Mouse (Mus musculus) myocyte (in vitro differentiated cells): ENCODE data around the gene Large1. TPM values are rescaled to one million over a fixed set of nuclear protein-coding genes. Genes with fewer than 3 reads are reported as not detected.

Experiments used
- H3K27me3 ChIP-seq: one replicate; pipeline ENCODE4 v1.6.1; 2011; ENCODE audit not compliant: control insufficient read depth, insufficient read depth, insufficient read length
- H3K36me3 ChIP-seq: one replicate; pipeline ENCODE4 v1.6.1; 2011; ENCODE audit not compliant: control insufficient read depth, insufficient read depth
- H3K4me2 ChIP-seq: one replicate; pipeline ENCODE4 v1.6.1; 2011; ENCODE audit warnings: low read depth, control low read depth
- H3K4me3 ChIP-seq: one replicate; pipeline ENCODE4 v1.5.1; 2011; ENCODE audit warnings: mild to moderate bottlenecking, control low read depth, moderate library complexity
- H3K79me2 ChIP-seq: one replicate; pipeline ENCODE4 v1.6.1; 2011; ENCODE audit not compliant: control insufficient read depth, insufficient read depth
- H3ac ChIP-seq: one replicate; pipeline ENCODE4 v1.6.1; 2011; ENCODE audit not compliant: control insufficient read depth, insufficient read length
- CEBPB ChIP-seq: IDR thresholded peaks from 2 replicates; pipeline ENCODE4 v1.6.1; 2011; ENCODE audit warnings: mild to moderate bottlenecking, moderate library complexity; ENCODE audit not compliant: poor library complexity, insufficient read depth, severe bottlenecking
- E2F4 ChIP-seq: IDR thresholded peaks from one replicate; pipeline ENCODE4 v1.6.1; 2011; ENCODE audit warnings: mild to moderate bottlenecking, control low read depth, moderate library complexity; ENCODE audit not compliant: insufficient read depth
- MAX ChIP-seq: IDR thresholded peaks from one replicate; pipeline ENCODE4 v1.6.1; 2011; ENCODE audit warnings: low read depth, mild to moderate bottlenecking, control low read depth
- MYOD1 ChIP-seq, 3 experiments: IDR thresholded peaks; one replicate each; pipeline ENCODE4 v1.6.1; 2011; ENCODE audit warnings: control low read depth in 2 of 3, low read depth in 2 of 3, mild to moderate bottlenecking in 2 of 3, moderate library complexity in 1 of 3; ENCODE audit not compliant: insufficient read length in 2 of 3, control insufficient read depth in 1 of 3
- MYOG ChIP-seq, 3 experiments: IDR thresholded peaks; one replicate each; pipeline ENCODE4 v1.6.1; 2011; ENCODE audit warnings: control low read depth in 2 of 3, low read depth in 2 of 3, mild to moderate bottlenecking in 2 of 3; ENCODE audit not compliant: insufficient read length in 2 of 3, control insufficient read depth in 1 of 3, insufficient read depth in 1 of 3
- POLR2A ChIP-seq: IDR thresholded peaks from one replicate; pipeline ENCODE4 v1.6.1; 2011; ENCODE audit warnings: low read depth, mild to moderate bottlenecking, control low read depth, moderate library complexity; ENCODE audit not compliant: insufficient read length
- POLR2AphosphoS2 ChIP-seq: IDR thresholded peaks from one replicate; pipeline ENCODE4 v1.6.1; 2011; ENCODE audit warnings: low read depth, control low read depth; ENCODE audit not compliant: insufficient read length
- REST ChIP-seq: IDR thresholded peaks from one replicate; pipeline ENCODE4 v1.6.1; 2011; ENCODE audit warnings: mild to moderate bottlenecking, control low read depth, moderate library complexity; ENCODE audit not compliant: insufficient read depth, insufficient read length
- SRF ChIP-seq: IDR thresholded peaks from one replicate; pipeline ENCODE4 v1.6.1; 2011; ENCODE audit warnings: low read depth; ENCODE audit not compliant: control insufficient read depth, insufficient read length
- TCF12 ChIP-seq: IDR thresholded peaks from one replicate; pipeline ENCODE4 v1.6.1; 2011; ENCODE audit warnings: mild to moderate bottlenecking, control low read depth; ENCODE audit not compliant: poor library complexity, insufficient read depth, severe bottlenecking
- TCF3 ChIP-seq: IDR thresholded peaks from one replicate; pipeline ENCODE4 v1.6.1; 2011; ENCODE audit warnings: low read depth, control low read depth; ENCODE audit not compliant: insufficient read length
- USF1 ChIP-seq: IDR thresholded peaks from one replicate; pipeline ENCODE4 v1.6.1; 2011; ENCODE audit warnings: low read depth, mild to moderate bottlenecking, control low read depth, moderate library complexity
- polyA plus RNA-seq: library from polyadenylated mRNA; unstranded; fragments of >200 nt; fragmentation: generic; extraction: Trizol; gene quantifications from one replicate; pipeline ENCODE4 v1.2.1, GENCODE M21; 2012; ENCODE audit warnings: missing spikeins

The Large1 gene
- polyA plus RNA-seq, 1 experiment: 23.2 TPM

DNA sequence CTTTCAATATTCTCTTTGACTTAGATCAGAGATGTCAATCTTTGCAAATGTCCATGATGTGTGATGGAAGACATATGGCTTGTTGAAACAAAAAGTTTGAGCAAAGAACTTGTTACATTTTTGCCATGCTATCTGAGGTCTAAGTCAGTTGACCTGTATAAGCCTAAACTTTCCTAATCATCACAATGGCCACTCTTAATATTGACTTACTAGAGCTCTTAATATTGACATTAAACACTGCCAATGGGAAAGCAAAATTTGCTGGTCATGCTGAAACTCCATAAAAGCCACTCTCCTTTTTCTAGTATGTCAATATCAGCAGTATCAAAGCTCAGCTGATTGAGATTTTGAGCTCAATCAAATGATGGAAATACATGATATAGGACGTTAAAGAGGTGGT is 298.6 kb downstream of the Large1 start:
- TF ChIP-seq TCF3 (no peak), POLR2A (no peak), CEBPB (no peak), POLR2AphosphoS2 (no peak), USF1 (no peak)
- H3K36me3 ChIP-seq: no peaks in the 10 kb centered on the region
- no peak overlapping the region for H3ac ChIP-seq
- H3K79me2 ChIP-seq: no peaks in the 10 kb centered on the region
- H3K4me3 ChIP-seq: no peak overlapping the region
- no peaks in the 10 kb centered on the region for H3K27me3 ChIP-seq
- H3K4me2 ChIP-seq: no peak overlapping the region

DNA sequence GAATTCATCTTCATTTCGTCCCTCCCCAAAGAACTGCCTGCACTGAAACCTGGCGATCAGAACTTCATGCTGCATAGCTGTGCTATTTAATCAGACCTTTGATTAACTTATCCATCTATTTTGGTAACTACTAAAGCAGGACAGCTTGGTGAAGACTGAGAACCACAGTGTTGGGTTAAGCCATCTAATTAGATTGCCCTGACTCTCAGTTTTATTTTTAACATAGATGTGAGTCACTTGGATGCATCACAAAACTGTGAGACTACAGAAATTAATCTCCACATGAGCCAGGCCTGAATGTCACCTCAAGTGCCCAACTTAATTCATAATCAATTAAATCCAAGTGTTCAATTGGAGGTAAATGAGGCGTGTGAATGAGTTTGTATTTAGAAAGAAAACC is 299.5 kb downstream of the Large1 start:
- H3K27me3 ChIP-seq: no peaks in the 10 kb centered on the region
- no peak overlapping the region for H3ac ChIP-seq
- TF ChIP-seq POLR2A (no peak), REST (no peak), MAX (no peak), MYOG (IDR thresholded peaks at IDR 0.05; ENCODE audit: control insufficient read depth in 1 of 3, insufficient read depth in 1 of 3, insufficient read length in 2 of 3, low read depth in 2 of 3) (no peak), POLR2AphosphoS2 (no peak), CEBPB (no peak), E2F4 (no peak), TCF12 (no peak), MYOD1 (IDR thresholded peaks at IDR 0.05; ENCODE audit: control insufficient read depth in 1 of 3, insufficient read length in 2 of 3, low read depth in 2 of 3) (no peak), USF1 (no peak), TCF3 (no peak)
- no peaks in the 10 kb centered on the region for H3K36me3 ChIP-seq
- H3K4me3 ChIP-seq: no peak overlapping the region
- H3K79me2 ChIP-seq: no peaks in the 10 kb centered on the region
- H3K4me2 ChIP-seq: no peak overlapping the region

DNA sequence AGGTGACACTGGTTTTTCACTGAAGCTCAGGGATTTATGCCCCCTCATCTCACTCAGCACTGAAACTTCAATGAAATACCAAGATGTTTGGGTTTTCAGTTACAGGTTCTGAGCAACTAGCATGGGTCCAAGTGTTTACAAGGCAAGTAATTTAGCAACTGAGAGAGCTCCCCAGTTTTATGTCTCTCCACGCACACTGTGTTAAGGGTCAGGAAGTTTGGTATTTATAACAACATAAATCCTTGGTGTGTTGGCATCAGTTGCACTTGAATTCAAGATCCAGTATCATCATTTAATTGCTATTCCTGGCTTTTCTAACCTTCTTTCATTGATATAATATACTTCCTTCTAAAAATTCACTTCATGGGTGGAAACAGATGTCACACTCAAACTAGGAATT is 300.9 kb downstream of the Large1 start:
- Histone ChIP-seq H3ac (no peak overlapping the region), H3K79me2 (no peaks in the 10 kb centered on the region), H3K4me2 (no peak overlapping the region), H3K36me3 (peaks cover 5% of the 10 kb centered on the region), H3K4me3 (no peak overlapping the region), H3K27me3 (no peaks in the 10 kb centered on the region)
- TF ChIP-seq MYOG (IDR thresholded peaks at IDR 0.05; ENCODE audit: control insufficient read depth in 1 of 3, insufficient read depth in 1 of 3, insufficient read length in 2 of 3, low read depth in 2 of 3): no peak
- no peak for TF ChIP-seq TCF3
- no peak for TF ChIP-seq REST
- TF ChIP-seq CEBPB: no peak
- no peak for TF ChIP-seq USF1
- TF ChIP-seq E2F4: no peak
- TF ChIP-seq SRF: no peak
- no peak for TF ChIP-seq POLR2A
- TF ChIP-seq MAX: no peak
- no peak for TF ChIP-seq POLR2AphosphoS2
- TF ChIP-seq TCF12: no peak
- no peak for TF ChIP-seq MYOD1 (IDR thresholded peaks at IDR 0.05; ENCODE audit: control insufficient read depth in 1 of 3, insufficient read length in 2 of 3, low read depth in 2 of 3)

DNA sequence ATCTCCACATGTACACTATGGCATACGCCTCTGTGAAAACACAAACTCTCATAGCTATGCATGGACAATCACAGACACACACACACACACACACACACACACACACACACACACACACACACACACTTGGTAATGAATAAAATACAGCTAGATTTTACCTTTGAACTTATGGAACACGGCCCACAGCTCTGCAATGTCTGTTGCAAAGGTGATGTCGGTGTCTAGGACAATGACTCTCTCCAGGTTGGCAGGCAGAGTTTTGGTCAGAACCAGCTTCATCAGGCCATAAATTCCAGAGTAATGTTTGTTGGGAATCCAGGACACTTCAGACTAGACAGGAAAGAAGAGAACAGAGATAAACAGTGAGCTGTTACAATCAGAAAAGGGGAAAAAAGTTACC is 305.2 kb downstream of the Large1 start:
- Histone ChIP-seq H3K4me2 (no peak overlapping the region), H3K79me2 (no peaks in the 10 kb centered on the region), H3K36me3 (peaks cover 5% of the 10 kb centered on the region), H3ac (no peak overlapping the region), H3K27me3 (no peaks in the 10 kb centered on the region), H3K4me3 (no peak overlapping the region)
- TF ChIP-seq TCF3: no peak
- TF ChIP-seq POLR2A: no peak
- no peak for TF ChIP-seq CEBPB
- TF ChIP-seq SRF: no peak
- no peak for TF ChIP-seq MYOG (IDR thresholded peaks at IDR 0.05; ENCODE audit: control insufficient read depth in 1 of 3, insufficient read depth in 1 of 3, insufficient read length in 2 of 3, low read depth in 2 of 3)
- TF ChIP-seq MAX: no peak
- no peak for TF ChIP-seq E2F4
- TF ChIP-seq REST: no peak
- no peak for TF ChIP-seq POLR2AphosphoS2
- no peak for TF ChIP-seq TCF12
- no peak for TF ChIP-seq MYOD1 (IDR thresholded peaks at IDR 0.05; ENCODE audit: control insufficient read depth in 1 of 3, insufficient read length in 2 of 3, low read depth in 2 of 3)
- no peak for TF ChIP-seq USF1

DNA sequence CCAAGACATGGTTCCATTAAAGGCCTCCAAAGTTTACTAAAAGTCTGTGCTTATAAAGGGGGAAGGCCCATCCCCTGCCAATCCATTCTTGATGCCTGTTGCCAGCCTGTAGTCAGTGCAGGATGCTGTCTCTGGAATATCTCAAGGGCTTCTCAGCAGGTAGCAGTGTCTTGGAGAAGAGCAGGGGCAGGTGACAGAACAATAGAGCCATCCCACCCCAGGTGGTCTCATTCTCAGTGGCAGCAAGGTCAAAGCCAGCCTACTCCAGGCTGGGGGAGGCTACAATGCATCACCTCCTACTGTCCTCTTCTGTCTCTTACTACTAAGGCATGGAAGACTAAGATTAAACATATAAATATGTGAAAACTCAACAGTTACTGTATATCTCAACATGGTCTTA is 323.6 kb downstream of the Large1 start:
- Histone ChIP-seq H3K4me2 (no peak overlapping the region), H3K36me3 (no peaks in the 10 kb centered on the region), H3K79me2 (no peaks in the 10 kb centered on the region), H3K27me3 (no peaks in the 10 kb centered on the region), H3ac (no peak overlapping the region), H3K4me3 (no peak overlapping the region)
- no peak for TF ChIP-seq MYOG (IDR thresholded peaks at IDR 0.05; ENCODE audit: control insufficient read depth in 1 of 3, insufficient read depth in 1 of 3, insufficient read length in 2 of 3, low read depth in 2 of 3)
- TF ChIP-seq POLR2AphosphoS2: no peak
- TF ChIP-seq MAX: no peak
- TF ChIP-seq MYOD1 (IDR thresholded peaks at IDR 0.05; ENCODE audit: control insufficient read depth in 1 of 3, insufficient read length in 2 of 3, low read depth in 2 of 3): no peak
